Mouse (Mus musculus) heart, adult 11 months (tissue): ENCODE measurements at regions not wholly inside any gene's neighbourhood (a gene's known extent, or its start where the extent isn't known, plus 50 kb on each side); places are given as distances from the start of the nearest gene placed in this dataset.
"Not testable (repeated sequence)": the region's sequence is repeated elsewhere in the genome, so short reads cannot be mapped to it uniquely, and the experiment has no call there.

Source experiments
- DNase-seq: peaks from one replicate; pipeline ENCODE4 v3.0.0; 2022

DNA sequence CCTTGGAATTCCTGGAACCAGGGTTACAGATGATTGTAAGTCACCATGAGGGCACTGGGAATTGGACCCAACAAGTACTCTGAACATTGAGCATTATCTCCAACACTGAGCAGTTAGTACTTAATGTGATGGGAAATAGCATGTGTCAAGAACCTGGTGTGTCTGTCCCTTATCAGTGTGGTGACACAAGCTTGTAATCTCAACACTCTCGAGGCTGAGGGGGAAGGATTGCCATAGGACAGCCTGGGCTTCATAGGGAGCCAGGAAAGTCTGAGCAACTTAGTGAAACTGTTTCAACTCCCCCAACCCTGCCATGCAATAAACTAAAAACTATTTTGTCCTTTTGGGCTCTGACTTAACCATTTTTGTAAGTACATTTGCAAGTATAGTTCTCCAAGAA lies 100.0 kb downstream of the Wdr20rt start:
- DNase-seq, result no peak

DNA sequence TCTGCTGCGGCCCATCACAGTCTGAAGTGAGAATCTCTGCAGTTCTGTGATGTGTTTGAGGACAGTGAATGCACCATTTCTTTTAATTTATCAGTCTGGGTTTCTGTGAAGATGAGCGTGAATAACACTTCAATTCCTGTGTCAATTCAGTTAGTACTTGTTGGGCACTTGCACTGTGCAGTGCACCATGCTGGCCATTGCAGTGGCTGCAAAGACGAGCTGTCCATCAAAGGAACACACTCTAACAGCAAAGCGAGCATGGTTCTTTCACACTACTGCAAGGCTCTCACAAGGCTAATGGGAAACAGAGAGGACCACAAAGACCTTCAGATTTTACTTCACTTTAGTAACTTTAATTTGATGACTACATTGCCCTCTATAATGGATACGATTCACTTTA lies 103.2 kb downstream of the Wdr20rt start:
- DNase-seq, result no peak

GRCm38 (mm10) chr12:65329678-65330077 lies 104.4 kb downstream of the Wdr20rt start:
- DNase-seq, result no peak

- DNase-seq, result no peak
These were observed 114.7 kb downstream of the Wdr20rt start for GRCm38 (mm10) chr12:65340009-65340408.

DNA sequence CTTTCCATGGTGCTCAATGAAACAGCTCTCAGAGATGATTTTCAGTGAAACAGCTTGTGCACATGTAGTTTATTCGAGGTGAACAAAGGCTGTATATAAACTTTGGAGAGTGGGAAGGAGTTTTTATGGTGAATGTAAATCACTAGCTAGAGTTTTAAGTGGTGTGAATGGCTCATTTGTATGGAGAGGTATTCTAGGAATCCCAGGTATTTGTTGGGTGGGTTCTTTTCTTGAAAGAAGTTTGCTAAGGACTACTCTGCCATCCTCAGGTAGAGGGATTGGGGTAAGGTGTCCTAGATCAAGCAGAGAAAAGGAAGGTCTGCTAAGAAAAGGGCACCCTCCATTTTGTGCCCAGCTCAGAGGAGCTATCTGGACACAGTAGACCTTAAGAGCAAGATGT lies 121.9 kb downstream of the Wdr20rt start:
- DNase-seq, result no peak

- DNase-seq, result no peak
These were observed 124.2 kb downstream of the Wdr20rt start for GRCm38 (mm10) chr12:65349535-65349934.

DNA sequence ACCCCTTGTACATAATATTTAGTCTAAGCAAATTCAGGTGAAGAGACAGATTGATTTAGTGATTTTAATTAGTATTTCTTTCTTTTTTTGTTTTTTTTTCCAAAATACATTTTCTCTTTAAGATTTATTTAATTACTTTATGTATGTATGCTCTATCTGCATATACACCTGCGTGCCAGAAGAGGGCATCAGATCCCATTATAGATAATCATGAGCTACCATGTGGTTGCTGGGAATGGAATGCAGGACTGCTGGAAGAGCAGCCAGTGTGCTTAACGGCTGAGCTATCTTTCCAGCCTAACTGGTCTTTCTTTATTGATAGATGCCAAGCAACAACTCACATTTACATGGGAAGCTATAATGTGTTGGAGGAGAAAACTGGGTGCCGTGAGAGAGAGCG lies 138.9 kb downstream of the Wdr20rt start:
- no peak for DNase-seq

DNA sequence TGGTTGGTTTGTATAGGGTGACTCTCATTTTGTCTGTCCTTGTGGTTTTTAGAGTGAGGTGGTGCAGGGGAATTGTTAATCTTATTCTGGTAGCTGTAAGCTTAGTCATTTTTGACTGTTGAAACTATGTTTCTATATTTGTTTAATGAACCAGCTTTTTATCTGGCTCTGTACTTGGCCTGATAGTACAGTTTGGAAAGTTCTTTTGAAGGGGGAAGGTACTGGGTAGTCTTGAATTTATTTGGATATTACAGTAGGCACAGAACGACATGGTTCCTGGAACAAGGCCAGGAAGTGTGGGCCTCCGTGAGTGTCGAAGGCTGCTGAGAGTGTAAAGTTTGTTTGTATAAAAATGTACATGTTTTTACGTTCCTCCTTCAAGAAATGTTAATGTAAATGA lies 142.0 kb downstream of the Wdr20rt start:
- no peak for DNase-seq

DNA sequence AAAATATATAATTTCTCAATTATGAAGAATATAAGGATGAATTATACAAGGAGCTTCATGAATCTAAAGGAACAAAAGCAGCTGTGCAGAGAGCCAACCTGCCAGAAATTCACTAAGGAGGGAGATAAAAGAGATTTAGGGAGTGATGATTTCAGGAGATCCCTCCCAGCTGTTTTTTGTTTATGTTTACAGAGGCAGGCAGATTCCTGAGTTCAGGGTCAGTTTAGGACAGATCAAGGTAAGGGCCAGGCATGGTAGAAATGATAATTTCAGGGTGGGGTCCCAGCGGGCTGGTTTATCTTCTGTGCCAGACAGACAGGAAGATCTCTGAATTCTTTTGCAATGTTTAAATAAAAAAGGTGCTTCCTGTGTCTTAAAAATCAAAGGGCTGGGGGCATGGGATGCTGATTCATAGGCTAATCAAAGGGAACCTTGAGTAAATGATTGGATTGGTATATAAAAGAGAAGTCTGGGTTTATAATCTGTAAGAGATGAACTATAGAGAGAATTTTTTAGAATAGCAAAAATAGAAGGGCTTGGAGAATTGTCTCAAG lies 142.6 kb downstream of the Wdr20rt start:
- no peak for DNase-seq

DNA sequence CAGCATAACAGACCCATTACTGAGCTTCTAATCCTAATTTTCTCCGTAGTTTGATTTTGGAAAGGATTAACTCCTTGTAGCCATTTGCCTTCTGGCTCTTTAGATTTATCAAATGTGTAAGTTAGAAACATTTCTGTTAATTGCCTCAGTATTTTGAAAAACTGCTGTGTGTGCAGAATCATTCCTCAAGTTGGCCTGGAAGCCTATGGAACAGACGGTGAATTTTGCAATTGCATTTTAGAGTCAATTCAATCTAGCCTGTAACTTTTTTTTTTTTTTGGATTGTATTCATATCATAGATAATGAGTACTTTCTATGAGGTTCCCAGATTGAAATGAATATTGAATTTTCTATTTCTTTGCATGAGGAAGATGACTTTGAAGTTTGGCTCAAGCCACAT lies 146.3 kb downstream of the Wdr20rt start:
- DNase-seq, result no peak

GRCm38 (mm10) chr12:65379321-65379720 lies 154.0 kb downstream of the Wdr20rt start:
- no peak for DNase-seq

- no peak for DNase-seq
These were observed 156.9 kb downstream of the Wdr20rt start for GRCm38 (mm10) chr12:65382118-65382791.

GRCm38 (mm10) chr12:65382796-65383195 lies 157.5 kb downstream of the Wdr20rt start:
- DNase-seq, result not testable (repeated sequence)

GRCm38 (mm10) chr12:65386005-65386645 lies 160.8 kb downstream of the Wdr20rt start:
- peak; percentile 91 for DNase-seq

DNA sequence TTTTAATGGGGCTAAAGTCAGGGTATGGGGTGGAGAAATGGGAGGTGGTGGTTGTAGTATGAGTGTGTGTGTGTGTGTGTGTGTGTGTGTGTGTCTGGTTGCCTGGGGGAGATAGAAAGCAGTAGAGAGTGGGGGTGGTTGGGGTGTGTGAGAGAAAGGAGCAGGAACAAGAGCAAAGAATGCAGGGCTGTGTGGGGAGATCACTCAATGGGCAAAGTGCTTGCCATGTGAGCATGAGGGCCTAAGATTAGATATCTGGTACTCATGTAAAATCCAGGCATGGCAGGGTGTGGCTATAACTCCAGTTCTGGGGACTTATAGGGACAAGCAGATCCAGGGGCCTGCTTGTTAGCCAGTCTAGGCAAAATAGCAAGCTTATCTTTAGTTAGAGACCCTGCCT lies 161.7 kb downstream of the Wdr20rt start:
- DNase-seq, result peak; percentile 91

GRCm38 (mm10) chr12:65389512-65389911 lies 164.2 kb downstream of the Wdr20rt start:
- no peak for DNase-seq

GRCm38 (mm10) chr12:65390330-65390729 lies 165.0 kb downstream of the Wdr20rt start:
- no peak for DNase-seq

GRCm38 (mm10) chr12:65401728-65402419 lies 176.6 kb downstream of the Wdr20rt start:
- no peak for DNase-seq

GRCm38 (mm10) chr12:65403124-65403523 lies 177.8 kb downstream of the Wdr20rt start:
- DNase-seq, result no peak

- DNase-seq, result no peak
These were observed 187.8 kb downstream of the Wdr20rt start for GRCm38 (mm10) chr12:65413034-65413700.

DNA sequence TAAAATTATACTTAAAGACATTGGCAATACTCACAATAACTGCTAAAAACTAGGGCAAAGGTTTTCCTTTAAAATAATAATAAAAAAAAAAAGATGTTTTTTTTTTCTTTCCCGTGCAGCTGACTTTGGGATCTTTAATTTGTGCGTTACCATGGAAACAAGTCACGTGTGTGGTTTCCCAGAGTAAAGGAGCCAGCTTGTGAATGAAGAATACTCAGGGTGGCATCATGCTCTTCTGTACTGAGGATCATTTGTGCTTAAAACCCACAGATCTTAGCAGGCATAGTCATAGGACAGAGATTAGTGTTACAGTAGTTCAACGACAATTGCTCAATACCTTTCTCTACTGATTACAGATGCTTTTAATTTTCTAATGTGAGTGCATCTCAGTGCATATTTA lies 189.1 kb downstream of the Wdr20rt start:
- DNase-seq, result no peak

- DNase-seq, result no peak
These were observed 191.6 kb downstream of the Wdr20rt start for GRCm38 (mm10) chr12:65416909-65417308.

DNA sequence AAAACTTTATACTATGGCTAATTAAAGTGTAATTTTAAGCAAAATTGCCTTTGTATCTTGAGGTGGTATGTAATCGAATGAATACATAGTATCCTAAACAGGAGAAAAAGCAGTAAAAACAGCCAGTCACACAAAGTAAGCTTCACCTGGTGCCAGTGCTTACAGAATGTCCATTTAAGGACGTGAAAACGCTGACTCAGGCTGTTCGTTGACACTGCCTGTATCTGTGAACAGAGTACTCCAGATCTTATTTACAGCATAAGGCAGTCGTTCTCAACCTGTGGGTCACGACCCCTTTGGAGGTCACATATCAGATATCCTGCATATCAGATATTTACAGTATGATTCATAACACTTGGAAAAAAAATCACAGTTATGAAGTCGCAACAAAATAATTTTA lies 194.8 kb downstream of the Wdr20rt start:
- no peak for DNase-seq
